Mouse (Mus musculus) heart, postnatal 0 days (tissue): ENCODE data around the gene Cnpy2.

ENCODE experiments used
- CTCF ChIP-seq: IDR thresholded peaks from 2 replicates; pipeline ENCODE4 v1.5.1; 2016; ENCODE audit warnings: antibody characterized with exemption, control low read depth, low read depth
- EP300 ChIP-seq: IDR thresholded peaks from 2 replicates; pipeline ENCODE4 v1.6.1; 2016; ENCODE audit warnings: antibody characterized with exemption, low read depth

DNA sequence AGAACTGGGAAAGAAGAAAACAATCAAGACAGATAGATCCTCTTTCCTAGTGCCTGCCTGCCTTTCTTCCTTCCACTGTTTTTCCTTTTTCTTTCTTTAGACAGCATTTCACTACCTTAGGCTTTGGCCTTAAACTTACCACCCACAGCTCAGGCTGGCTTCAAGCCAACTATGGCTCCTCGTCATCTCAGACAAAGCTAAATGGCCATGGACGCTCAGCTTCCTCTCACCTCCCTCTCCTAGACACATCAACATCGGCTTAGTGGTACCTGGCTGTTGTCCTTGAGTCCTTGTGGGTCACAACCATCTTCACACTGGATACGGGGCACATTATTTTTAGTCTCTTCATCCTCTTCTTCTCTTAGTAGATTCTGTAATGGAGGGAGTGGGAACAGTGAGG lies 25.0 kb upstream of the Cnpy2 start:
- no peak for TF ChIP-seq CTCF
- no peak for TF ChIP-seq EP300
